Mouse (Mus musculus) lung, postnatal 36 days (tissue): ENCODE measurements around the gene Tmed8.

Experiments used
- DNase-seq: peaks from one replicate; pipeline ENCODE4 v3.0.0; 2022; ENCODE audit warnings: mixed read lengths

The Tmed8 gene

GRCm38 (mm10) chr12:87158099-87158498 lies 42.2 kb downstream of the Tmed8 start:
- peak; percentile 61 for DNase-seq

DNA sequence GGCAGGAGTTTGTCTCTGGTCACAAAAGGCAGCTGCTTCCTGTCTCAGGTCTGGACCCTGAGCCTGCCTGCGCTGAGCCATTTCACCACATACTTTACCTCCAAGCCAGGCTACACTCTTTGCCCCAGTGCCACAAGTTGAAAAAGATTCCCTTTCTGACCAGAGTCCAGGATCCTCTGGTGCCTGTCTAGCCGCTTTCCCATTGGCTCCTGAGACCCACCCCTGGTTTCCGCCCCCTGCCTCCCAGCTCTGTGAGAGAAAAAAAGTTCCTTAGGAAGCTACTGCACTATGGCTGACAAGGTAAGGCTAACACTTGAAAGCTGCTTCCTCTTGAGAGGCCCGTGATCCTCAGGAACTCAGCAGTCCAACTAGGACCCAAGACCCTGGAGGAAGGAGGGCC lies 42.9 kb downstream of the Tmed8 start:
- DNase-seq: peak; percentile 67

DNA sequence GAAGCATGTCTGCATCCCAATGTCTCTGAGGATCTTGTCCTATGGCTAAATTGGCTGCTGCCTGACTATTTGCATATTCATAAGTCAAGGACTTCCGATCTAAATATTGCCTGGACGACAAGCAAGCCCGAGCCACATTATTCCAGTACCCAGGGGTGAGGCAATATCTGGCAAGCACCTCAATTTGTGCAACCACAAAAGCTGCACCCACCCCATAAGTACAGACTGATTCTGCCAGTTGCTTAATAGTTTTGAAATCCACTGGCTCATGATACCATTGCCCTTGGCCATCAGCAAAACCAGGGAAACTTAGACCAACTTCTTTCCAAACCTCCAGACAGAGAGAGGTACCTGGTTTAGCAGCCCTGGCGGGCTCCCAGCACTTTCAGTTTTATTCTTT lies 45.8 kb downstream of the Tmed8 start:
- peak; percentile 76 for DNase-seq

DNA sequence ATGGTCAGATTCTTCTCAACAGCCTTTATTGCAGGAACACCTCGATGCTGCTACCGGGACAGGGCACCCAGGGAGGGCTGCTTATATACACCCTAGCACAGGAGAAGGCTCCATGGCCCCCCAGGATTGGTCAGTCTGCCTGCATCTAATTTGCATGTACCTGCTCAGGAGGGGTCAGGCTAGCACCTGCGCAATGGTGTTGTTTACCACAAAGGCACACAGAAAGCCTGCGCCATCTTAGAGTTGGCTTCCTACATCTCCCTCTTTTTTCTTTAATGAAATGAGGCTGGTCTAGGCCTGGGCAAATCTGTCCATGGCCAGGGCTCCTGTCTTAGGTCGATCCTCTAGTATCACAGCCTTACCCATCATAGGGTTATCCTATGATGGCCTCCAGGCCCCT lies 50.8 kb downstream of the Tmed8 start:
- DNase-seq: no peak

DNA sequence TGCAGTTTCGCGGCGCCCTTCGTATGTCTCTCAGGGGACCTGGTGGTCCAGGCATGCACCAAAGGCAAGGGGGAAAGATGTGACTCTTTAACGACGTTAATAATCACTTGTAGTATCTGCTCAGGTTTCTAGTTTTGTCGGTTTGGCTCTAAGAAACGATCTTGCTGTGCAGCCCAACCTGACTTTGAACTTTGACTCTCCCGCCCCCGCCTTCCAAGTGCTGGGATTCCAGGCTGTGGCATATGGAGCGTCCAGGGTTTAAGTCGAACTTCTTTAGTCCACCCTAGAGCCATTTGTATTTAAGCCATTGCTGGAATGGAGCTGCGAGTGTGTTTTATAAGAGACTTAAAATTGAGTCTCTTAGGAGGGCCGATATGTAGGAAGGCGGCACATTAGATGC lies 52.1 kb downstream of the Tmed8 start:
- peak; percentile 14 for DNase-seq

- peak; percentile 97 for DNase-seq
Observed at GRCm38 (mm10) chr12:87147395-87148089, 52.7 kb downstream of the Tmed8 start, which contains the start of gene Pomt2. Pomt2 (minus strand) TSS chr12:87147968.

DNA sequence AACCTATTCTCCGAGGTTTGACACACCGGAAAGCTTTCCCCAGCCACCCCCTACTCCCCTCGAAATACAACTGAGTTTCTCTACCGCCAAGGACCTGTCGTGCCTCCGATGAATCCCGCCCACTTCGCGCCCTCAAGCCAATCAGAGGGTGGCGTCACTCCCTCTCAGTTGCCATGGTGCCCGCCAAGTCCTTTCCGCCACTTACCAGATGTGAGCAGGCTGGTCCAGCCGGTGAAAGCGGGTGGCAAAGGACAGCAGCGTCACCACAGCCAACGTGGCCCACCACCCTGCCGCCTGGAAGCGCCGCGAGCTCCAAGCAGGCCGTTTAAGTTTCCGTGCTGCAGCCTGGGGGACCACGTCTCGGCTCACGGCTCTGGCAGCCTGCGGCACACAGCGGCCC lies 53.3 kb downstream of the Tmed8 start, which contains the start of gene Gstz1:
Gene Gstz1, plus strand, starts transcription at position 200 of the 400 bp plus-strand sequence.
- DNase-seq: peak; percentile 95

DNA sequence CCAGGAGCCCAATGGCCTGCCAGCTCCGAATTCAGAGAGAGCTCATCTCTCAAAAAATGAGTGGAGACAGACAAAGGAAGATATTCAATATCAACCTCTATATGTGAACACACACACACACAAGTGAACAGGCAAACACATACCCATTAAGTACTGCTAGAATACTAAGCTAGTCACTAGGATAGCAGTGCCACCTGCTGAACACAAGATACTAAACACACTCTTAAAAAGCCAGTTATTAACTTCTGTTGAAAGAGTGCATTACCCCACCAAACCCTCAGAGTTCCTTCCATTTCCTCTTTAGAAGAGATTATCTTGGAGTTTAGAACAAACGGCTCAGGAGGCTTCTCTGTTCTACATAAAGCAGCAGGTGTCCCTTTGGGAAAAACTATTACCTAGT lies 58.1 kb downstream of the Tmed8 start:
- no peak for DNase-seq

GRCm38 (mm10) chr12:87138768-87139167 lies 61.5 kb downstream of the Tmed8 start:
- DNase-seq: no peak

- no peak for DNase-seq
Observed at GRCm38 (mm10) chr12:87138342-87138701, 61.9 kb downstream of the Tmed8 start.

DNA sequence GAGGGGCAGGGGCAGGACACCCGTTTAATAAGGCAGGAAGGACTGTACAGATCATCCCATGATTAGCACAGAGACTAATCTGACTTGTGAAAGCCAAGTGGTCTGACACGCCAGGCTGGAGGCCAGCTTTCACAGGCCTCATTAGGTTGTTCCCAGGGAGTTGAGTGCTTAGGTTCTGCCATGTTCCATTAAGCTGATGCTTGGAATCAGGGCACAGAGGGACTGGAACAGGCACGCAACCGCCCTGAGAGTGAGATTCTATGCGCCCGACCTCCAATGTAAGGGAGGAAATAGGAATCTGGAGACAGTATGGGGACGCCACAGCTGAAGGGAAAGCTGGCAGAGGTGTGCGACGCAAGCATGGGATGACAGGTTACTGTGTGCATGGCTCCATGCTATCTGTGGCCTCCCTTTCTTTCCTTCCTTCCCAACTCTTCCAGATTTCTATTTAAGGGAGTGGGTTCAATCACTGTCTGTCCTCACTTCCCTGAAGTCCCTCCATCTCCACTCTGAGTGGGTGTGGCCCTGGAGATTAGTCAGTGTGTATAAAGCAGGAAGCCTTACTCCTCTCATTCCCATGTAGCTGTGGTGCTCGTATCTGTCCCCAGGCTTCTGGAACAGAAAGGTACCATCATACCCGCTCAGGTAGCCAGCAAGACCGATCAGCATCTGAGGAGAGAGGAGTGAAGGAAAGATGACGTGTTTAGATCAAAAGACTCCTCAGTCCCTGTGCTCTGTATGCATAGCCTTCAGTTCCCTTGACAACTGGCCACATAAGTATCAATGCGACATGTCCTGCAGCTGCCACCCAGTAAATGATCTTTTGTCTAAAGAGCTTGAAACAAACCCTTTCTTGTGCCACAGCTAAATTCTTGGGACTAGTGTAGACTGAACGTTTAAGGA lies 62.6 kb downstream of the Tmed8 start:
- DNase-seq: no peak

DNA sequence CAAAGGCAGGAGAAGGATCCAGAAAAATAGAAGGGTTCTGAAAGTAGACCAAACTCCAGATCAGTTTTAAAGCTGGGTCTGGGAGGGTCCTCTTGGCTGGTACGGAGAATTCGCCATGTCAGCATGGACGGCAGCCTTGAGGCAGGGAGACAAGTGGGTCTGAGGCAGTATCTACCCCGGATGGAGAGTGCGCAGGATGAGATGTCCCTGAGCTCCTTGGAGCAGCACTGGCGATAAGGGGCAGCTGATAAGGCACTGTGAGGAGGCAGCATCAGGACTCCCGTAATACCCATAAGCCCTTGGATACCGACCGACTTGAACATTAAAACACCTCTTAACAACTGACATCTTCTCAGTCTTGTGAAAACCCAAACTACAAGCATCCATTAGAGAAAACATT lies 67.5 kb downstream of the Tmed8 start:
- no peak for DNase-seq

DNA sequence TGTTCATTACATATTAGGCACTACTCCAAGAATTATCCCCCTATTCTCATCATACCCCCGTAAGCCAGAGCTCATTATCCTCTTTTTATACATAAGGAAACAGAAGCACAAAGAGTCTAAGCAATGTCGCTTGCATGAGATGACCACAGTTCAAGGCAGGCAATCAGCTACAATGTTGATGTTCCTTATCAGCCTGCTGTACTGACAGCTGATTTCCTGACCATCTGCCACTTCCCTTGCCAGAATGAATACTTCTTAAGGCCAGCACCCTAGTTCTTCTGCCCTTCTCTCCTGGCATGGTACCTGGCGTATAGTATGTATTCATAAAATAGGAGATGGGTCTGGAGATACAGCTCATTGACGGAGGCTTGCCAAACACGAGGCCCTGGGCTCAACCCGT lies 68.0 kb downstream of the Tmed8 start:
- peak; percentile 14 for DNase-seq

- DNase-seq: peak; percentile 76
Observed at GRCm38 (mm10) chr12:87131619-87132018, 68.6 kb downstream of the Tmed8 start.

DNA sequence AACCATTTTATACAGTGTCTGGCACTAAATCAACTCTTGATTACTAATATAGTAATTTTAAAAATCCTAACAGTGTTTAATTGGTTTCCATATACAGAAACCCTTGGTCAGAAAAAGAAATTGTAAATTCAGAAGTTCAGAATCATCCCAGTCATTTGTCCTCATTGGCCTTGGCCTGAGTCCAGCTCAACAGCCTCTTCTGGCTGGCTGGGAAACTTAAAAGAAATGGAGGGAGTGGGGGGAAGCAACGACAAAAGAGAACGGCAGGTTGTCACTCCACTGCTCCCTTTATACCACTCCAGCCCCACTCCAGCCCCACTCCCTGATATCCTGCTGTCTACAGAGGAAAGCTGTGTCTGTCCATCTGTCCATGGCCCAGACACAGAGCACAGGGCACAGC lies 69.1 kb downstream of the Tmed8 start:
- DNase-seq: no peak

DNA sequence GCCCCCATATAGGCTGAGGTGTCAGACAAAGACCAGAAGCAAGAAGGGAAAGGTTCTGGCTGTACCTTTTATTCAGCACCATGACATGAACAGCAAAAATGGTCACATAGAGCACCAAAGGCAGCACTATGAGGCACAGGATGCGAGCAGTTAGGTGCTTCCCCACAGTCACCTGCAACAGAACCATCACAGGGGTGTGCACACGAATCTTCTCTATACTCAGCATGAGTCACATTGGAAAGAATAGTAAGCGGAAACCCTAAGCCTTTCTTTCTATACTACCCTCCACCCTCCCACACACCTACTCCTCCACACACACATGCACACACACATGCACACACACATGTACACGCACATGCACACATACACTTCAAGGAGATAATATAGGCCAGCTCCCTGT lies 70.0 kb downstream of the Tmed8 start:
- no peak for DNase-seq

DNA sequence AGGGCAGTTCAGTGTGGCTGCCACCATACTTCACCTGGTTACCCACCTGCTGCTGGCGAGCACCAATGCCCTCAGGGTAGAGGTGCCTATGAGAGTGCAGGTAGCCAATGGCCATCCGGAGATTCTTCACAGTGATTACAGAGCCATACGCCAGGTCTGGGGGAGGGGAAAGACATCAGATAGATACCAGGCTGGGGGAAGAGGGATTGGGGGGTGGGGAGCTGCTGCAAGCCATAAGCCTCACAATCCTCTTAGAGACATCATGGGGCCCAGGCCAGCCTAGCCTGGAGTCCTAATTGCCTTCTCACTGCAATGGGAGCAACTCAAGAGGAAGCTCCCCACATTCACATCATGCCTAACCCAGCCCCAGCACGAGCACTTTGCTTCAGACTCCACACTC lies 73.0 kb downstream of the Tmed8 start:
- no peak for DNase-seq

- DNase-seq: no peak
Observed at GRCm38 (mm10) chr12:87121918-87122589, 78.2 kb downstream of the Tmed8 start.
